Mouse (Mus musculus): ENCODE measurements around the gene Acox1. TPM values are rescaled to one million over a fixed set of nuclear protein-coding genes. Genes with fewer than 3 reads are reported as not detected.

Acox1 gene
- polyA plus RNA-seq, 1 experiment from 2014 or later: 67.5 TPM

GRCm38 (mm10) chr11:116162146-116162545 lies 36.7 kb downstream of the Acox1 start:
- ATAC-seq (ENCODE audit: low FRiP score): no peak
- H3K9ac ChIP-seq: no peak overlapping the region

GRCm38 (mm10) chr11:116161312-116161711 lies 37.5 kb downstream of the Acox1 start:
- peaks cover 81% of the 10 kb centered on the region for H3K36me3 ChIP-seq (replicated peaks; ENCODE audit: control insufficient read depth, insufficient read depth)
- ATAC-seq (ENCODE audit: low FRiP score) (no peak), DNase-seq (ENCODE audit: low spot score) (no peak)

More at GRCm38 (mm10) chr11:116162146-116162545, 36.7 kb downstream of the Acox1 start:
- no peak overlapping the region for H3K4me3 ChIP-seq (replicated peaks; ENCODE audit: low read length)
- H3K4me2 ChIP-seq (replicated peaks): no peak overlapping the region
- WGBS: 67% methylated on average over 10 of the region's 10 CpGs
- H3K4me1 ChIP-seq (replicated peaks; ENCODE audit: control insufficient read depth, insufficient read depth, low read length): peaks cover 9% of the 10 kb centered on the region
- H3K27ac ChIP-seq: no peak overlapping the region; the same call in 1 of the 2 replicates
- DNase-seq (ENCODE audit: low spot score): no peak
- peaks cover 75% of the 10 kb centered on the region for H3K36me3 ChIP-seq (replicated peaks; ENCODE audit: control insufficient read depth, insufficient read depth)
- no peaks in the 10 kb centered on the region for H3K27me3 ChIP-seq (ENCODE audit: control insufficient read depth, insufficient read depth, low read length)
- H3K9me3 ChIP-seq (ENCODE audit: control insufficient read depth, low read length): no peaks in the 10 kb centered on the region

DNA sequence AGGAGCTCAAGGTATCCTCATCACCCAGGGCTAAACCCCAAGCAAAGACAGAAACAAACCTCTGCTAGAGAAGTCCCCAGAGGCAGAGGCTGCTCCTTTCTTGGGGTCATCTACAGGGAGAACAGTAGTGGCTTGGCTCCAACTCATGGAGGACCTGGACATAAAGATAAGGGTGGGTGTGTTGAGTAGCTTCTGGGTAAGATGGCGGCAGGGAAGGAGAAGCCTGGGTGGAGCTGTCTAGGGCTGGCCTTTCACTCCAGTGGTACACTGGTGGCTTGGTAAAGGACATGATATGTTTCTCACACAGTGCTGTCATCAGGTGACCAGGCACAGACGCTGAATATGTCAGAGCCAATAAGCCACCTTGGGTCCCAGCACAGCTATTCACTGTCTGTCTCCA lies 47.9 kb downstream of the Acox1 start:
- no peak overlapping the region for H3K9ac ChIP-seq
- no peaks in the 10 kb centered on the region for H3K9me3 ChIP-seq (ENCODE audit: control insufficient read depth, low read length)
- no peak overlapping the region for H3K4me3 ChIP-seq (replicated peaks; ENCODE audit: low read length)
- H3K4me2 ChIP-seq (replicated peaks): no peak overlapping the region
- no peaks in the 10 kb centered on the region for H3K27me3 ChIP-seq (ENCODE audit: control insufficient read depth, insufficient read depth, low read length)
- peaks cover 100% of the 10 kb centered on the region for H3K36me3 ChIP-seq (replicated peaks; ENCODE audit: control insufficient read depth, insufficient read depth)
- 94% methylated on average over 2 of the region's 2 CpGs for WGBS
- ATAC-seq (ENCODE audit: low FRiP score) (no peak), DNase-seq (ENCODE audit: low spot score) (no peak)
- no peaks in the 10 kb centered on the region for H3K4me1 ChIP-seq (replicated peaks; ENCODE audit: control insufficient read depth, insufficient read depth, low read length)
- no peak overlapping the region for H3K27ac ChIP-seq

More at GRCm38 (mm10) chr11:116161312-116161711, 37.5 kb downstream of the Acox1 start:
- Histone ChIP-seq H3K9me3 (ENCODE audit: control insufficient read depth, low read length) (no peaks in the 10 kb centered on the region), H3K27ac (no peak overlapping the region), H3K27me3 (ENCODE audit: control insufficient read depth, insufficient read depth, low read length) (no peaks in the 10 kb centered on the region), H3K4me2 (replicated peaks) (no peak overlapping the region), H3K4me3 (replicated peaks; ENCODE audit: low read length) (no peak overlapping the region), H3K4me1 (replicated peaks; ENCODE audit: control insufficient read depth, insufficient read depth, low read length) (peaks cover under 1% of the 10 kb centered on the region; the same call in 1 of the 2 replicates), H3K9ac (no peak overlapping the region)
- 69% methylated on average over 12 of the region's 12 CpGs for WGBS

GRCm38 (mm10) chr11:116149341-116149740 lies 49.5 kb downstream of the Acox1 start:
- Histone ChIP-seq H3K27me3 (ENCODE audit: control insufficient read depth, insufficient read depth, low read length) (no peaks in the 10 kb centered on the region), H3K27ac (no peak overlapping the region), H3K4me2 (replicated peaks) (no peak overlapping the region), H3K9ac (no peak overlapping the region), H3K9me3 (ENCODE audit: control insufficient read depth, low read length) (no peaks in the 10 kb centered on the region), H3K4me3 (replicated peaks; ENCODE audit: low read length) (no peak overlapping the region), H3K36me3 (replicated peaks; ENCODE audit: control insufficient read depth, insufficient read depth) (peaks cover 100% of the 10 kb centered on the region), H3K4me1 (replicated peaks; ENCODE audit: control insufficient read depth, insufficient read depth, low read length) (0 out of 2 replicates have a peak, but pooled peaks cover 4% of the 10 kb centered on the region)
- WGBS: 89% methylated on average over 6 of the region's 6 CpGs
- ATAC-seq (ENCODE audit: low FRiP score) (no peak), DNase-seq (ENCODE audit: low spot score) (no peak)

- Histone ChIP-seq H3K9ac (no peak overlapping the region), H3K27me3 (ENCODE audit: control insufficient read depth, insufficient read depth, low read length) (no peaks in the 10 kb centered on the region), H3K9me3 (ENCODE audit: control insufficient read depth, low read length) (no peaks in the 10 kb centered on the region), H3K4me1 (replicated peaks; ENCODE audit: control insufficient read depth, insufficient read depth, low read length) (0 out of 2 replicates have a peak, but pooled peaks cover 4% of the 10 kb centered on the region), H3K27ac (no peak overlapping the region), H3K4me3 (replicated peaks; ENCODE audit: low read length) (no peak overlapping the region), H3K36me3 (replicated peaks; ENCODE audit: control insufficient read depth, insufficient read depth) (peaks cover 100% of the 10 kb centered on the region), H3K4me2 (replicated peaks) (no peak overlapping the region)
- 64% methylated on average over 20 of the region's 20 CpGs for WGBS
- ATAC-seq (ENCODE audit: low FRiP score) (no peak), DNase-seq (ENCODE audit: low spot score) (no peak)
These were observed 50.1 kb downstream of the Acox1 start for GRCm38 (mm10) chr11:116148761-116149221.

GRCm38 (mm10) chr11:116146294-116146985 lies 52.4 kb downstream of the Acox1 start:
- no peak for DNase-seq (ENCODE audit: low spot score)
- no peak overlapping the region for H3K4me2 ChIP-seq (replicated peaks)

GRCm38 (mm10) chr11:116145481-116146293 lies 53.2 kb downstream of the Acox1 start:
- Histone ChIP-seq H3K4me1 (replicated peaks; ENCODE audit: control insufficient read depth, insufficient read depth, low read length) (0 out of 2 replicates have a peak, but pooled peaks cover 4% of the 10 kb centered on the region), H3K9ac (no peak overlapping the region), H3K4me3 (replicated peaks; ENCODE audit: low read length) (no peak overlapping the region), H3K36me3 (replicated peaks; ENCODE audit: control insufficient read depth, insufficient read depth) (peaks cover 94% of the 10 kb centered on the region), H3K4me2 (replicated peaks) (no peak overlapping the region), H3K9me3 (ENCODE audit: control insufficient read depth, low read length) (no peaks in the 10 kb centered on the region), H3K27ac (peak overlapping the region; percentile 38; the same call in 1 of the 2 replicates), H3K27me3 (ENCODE audit: control insufficient read depth, insufficient read depth, low read length) (no peaks in the 10 kb centered on the region)
- no peak for DNase-seq (ENCODE audit: low spot score)
- WGBS: 59% methylated on average over 18 of the region's 18 CpGs
- no peak for ATAC-seq (ENCODE audit: low FRiP score)

More at GRCm38 (mm10) chr11:116146294-116146985, 52.4 kb downstream of the Acox1 start:
- Histone ChIP-seq H3K9me3 (ENCODE audit: control insufficient read depth, low read length) (no peaks in the 10 kb centered on the region), H3K4me1 (replicated peaks; ENCODE audit: control insufficient read depth, insufficient read depth, low read length) (0 out of 2 replicates have a peak, but pooled peaks cover 4% of the 10 kb centered on the region), H3K36me3 (replicated peaks; ENCODE audit: control insufficient read depth, insufficient read depth) (peaks cover 100% of the 10 kb centered on the region), H3K27ac (no peak overlapping the region), H3K9ac (no peak overlapping the region), H3K27me3 (ENCODE audit: control insufficient read depth, insufficient read depth, low read length) (no peaks in the 10 kb centered on the region), H3K4me3 (replicated peaks; ENCODE audit: low read length) (no peak overlapping the region)
- 0 out of 2 replicates have a peak, but pooled peaks have one; percentile 42 for ATAC-seq (ENCODE audit: low FRiP score)
- 72% methylated on average over 25 of the region's 25 CpGs for WGBS

DNA sequence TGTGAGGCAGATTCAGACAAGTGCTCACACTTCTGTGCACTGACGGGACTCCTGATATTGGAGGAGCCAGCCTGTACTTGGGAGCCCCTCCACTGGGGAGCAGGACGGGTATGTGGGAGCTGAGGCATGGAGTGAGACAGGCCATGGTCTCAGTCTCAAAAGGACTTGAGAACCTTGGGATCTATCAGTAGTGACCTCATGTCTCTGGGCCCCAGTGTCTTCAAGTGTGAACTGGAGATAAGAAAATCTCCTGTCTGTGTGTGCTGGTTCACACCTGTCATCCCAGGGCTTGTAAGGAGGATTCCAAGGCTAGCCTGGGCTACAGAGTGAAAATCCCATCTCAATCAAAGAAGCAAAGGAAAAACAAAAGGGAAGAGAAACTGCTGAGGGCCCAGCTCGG lies 55.4 kb downstream of the Acox1 start:
- Histone ChIP-seq H3K36me3 (replicated peaks; ENCODE audit: control insufficient read depth, insufficient read depth) (peaks cover 72% of the 10 kb centered on the region), H3K27me3 (ENCODE audit: control insufficient read depth, insufficient read depth, low read length) (no peaks in the 10 kb centered on the region), H3K4me3 (replicated peaks; ENCODE audit: low read length) (no peak overlapping the region), H3K9me3 (ENCODE audit: control insufficient read depth, low read length) (no peaks in the 10 kb centered on the region), H3K27ac (no peak overlapping the region), H3K4me1 (replicated peaks; ENCODE audit: control insufficient read depth, insufficient read depth, low read length) (0 out of 2 replicates have a peak, but pooled peaks cover 4% of the 10 kb centered on the region), H3K9ac (no peak overlapping the region), H3K4me2 (replicated peaks) (no peak overlapping the region)
- DNase-seq (ENCODE audit: low spot score) (no peak), ATAC-seq (ENCODE audit: low FRiP score) (no peak)
- WGBS: 93% methylated on average over 3 of the region's 3 CpGs
